Mouse (Mus musculus) liver, postnatal 0 days (tissue): Measurements from ENCODE around the gene Rdh5. TPM values are rescaled to one million over a fixed set of nuclear protein-coding genes. Genes with fewer than 3 reads are reported as not detected.

ENCODE experiments used
- ATAC-seq: fragments of 200-750 bp; cut with Nextera tagmentation; 2 replicates; pipeline ENCODE4 v1.8.0; 2017; ENCODE audit warnings: mild to moderate bottlenecking, moderate library complexity
- DNase-seq: peaks from one replicate; pipeline ENCODE4 v3.0.0-alpha.2; 2016
- H3K27ac ChIP-seq: fragments of 300-500 bp; sonication (generic); 2 replicates; pipeline ENCODE4 v1.5.1; 2014; ENCODE audit warnings: antibody characterized with exemption, moderate library complexity, mild to moderate bottlenecking, low read depth
- H3K27me3 ChIP-seq: fragments of 300-500 bp; sonication (generic); 2 replicates; pipeline ENCODE4 v1.6.1; 2014; ENCODE audit warnings: low read length, control low read depth, mixed read lengths; ENCODE audit not compliant: insufficient read depth
- H3K36me3 ChIP-seq: fragments of 300-500 bp; sonication (generic); replicated peaks from 2 replicates; pipeline ENCODE4 v1.6.1; 2014; ENCODE audit warnings: mild to moderate bottlenecking, control low read depth, low read length, moderate library complexity, mixed read lengths; ENCODE audit not compliant: insufficient read depth
- H3K4me1 ChIP-seq: fragments of 300-500 bp; sonication (generic); 2 replicates; pipeline ENCODE4 v1.6.1; 2014; ENCODE audit warnings: antibody characterized with exemption, mild to moderate bottlenecking, control low read depth; ENCODE audit not compliant: insufficient read depth
- H3K4me2 ChIP-seq: fragments of 300-500 bp; sonication (generic); 2 replicates; pipeline ENCODE4 v1.6.1; 2014; ENCODE audit warnings: low read depth, mild to moderate bottlenecking, low read length, moderate library complexity, mixed read lengths
- H3K4me3 ChIP-seq: fragments of 300-500 bp; sonication (generic); 2 replicates; pipeline ENCODE4 v1.5.1; 2014; ENCODE audit warnings: low read depth, low read length
- H3K9ac ChIP-seq: fragments of 300-500 bp; sonication (generic); replicated peaks from 2 replicates; pipeline ENCODE4 v1.6.1; 2014; ENCODE audit warnings: mild to moderate bottlenecking, moderate library complexity
- H3K9me3 ChIP-seq: fragments of 300-500 bp; sonication (generic); 2 replicates; pipeline ENCODE4 v1.6.1; 2016; ENCODE audit warnings: mild to moderate bottlenecking, control low read depth, low read length, mixed read lengths
- CTCF ChIP-seq: sonication (generic); IDR thresholded peaks from 2 replicates; pipeline ENCODE4 v1.5.1; 2016; ENCODE audit warnings: antibody characterized with exemption, low read depth
- EP300 ChIP-seq: IDR thresholded peaks from 2 replicates; pipeline ENCODE4 v1.6.1; 2016; ENCODE audit warnings: antibody characterized with exemption, low read depth, mild to moderate bottlenecking
- WGBS: fragments of 180-500 bp; shearing (Covaris S2); extraction: QIAGEN DNeasy Blood & Tissue Kit; methylation state at CpG from one replicate; pipeline ENCODE4 v1.1.7; 2014; ENCODE audit not compliant: insufficient replicate concordance; 5-methylcytosine and 5-hydroxymethylcytosine counted together
- polyA plus RNA-seq: library from polyadenylated mRNA; unstranded; fragments of >200 nt; fragmentation: Nextera tagmentation; extraction: Ambion mirVana; gene quantifications from 2 replicates; pipeline ENCODE4 v1.2.1, GENCODE M21; 2015

The Rdh5 gene
- polyA plus RNA-seq, 1 experiment from 2014 or later: 63.1 TPM

- 14% methylated on average over 1 of the region's 1 CpGs for WGBS
- no peaks in the 10 kb centered on the region for H3K9me3 ChIP-seq
Measured at GRCm38 (mm10) chr10:128896807-128897206, 25.9 kb downstream of the Rdh5 start.

GRCm38 (mm10) chr10:128895952-128896693, 26.6 kb downstream of the Rdh5 start:
- Histone ChIP-seq H3K4me3 (no peak overlapping the region), H3K4me1 (peaks cover 8% of the 10 kb centered on the region), H3K27me3 (peaks cover 47% of the 10 kb centered on the region), H3K36me3 (no peaks in the 10 kb centered on the region), H3K27ac (no peak overlapping the region), H3K4me2 (peak overlapping the region; percentile 39), H3K9me3 (no peaks in the 10 kb centered on the region), H3K9ac (no peak overlapping the region; the same call in 1 of the 2 replicates)
- TF ChIP-seq CTCF: no peak
- TF ChIP-seq EP300: no peak
- WGBS: 5% methylated on average over 17 of the region's 17 CpGs
- ATAC-seq (peak; percentile 18; the same call in 1 of the 2 replicates), DNase-seq (no peak)

More at GRCm38 (mm10) chr10:128896807-128897206, 25.9 kb downstream of the Rdh5 start:
- no peak for TF ChIP-seq CTCF
- TF ChIP-seq EP300: no peak
- ATAC-seq (no peak), DNase-seq (no peak)
- Histone ChIP-seq H3K4me3 (no peak overlapping the region), H3K27ac (no peak overlapping the region), H3K4me1 (peaks cover 8% of the 10 kb centered on the region; the same call in 1 of the 2 replicates), H3K4me2 (no peak overlapping the region), H3K36me3 (no peaks in the 10 kb centered on the region), H3K27me3 (peaks cover 46% of the 10 kb centered on the region), H3K9ac (no peak overlapping the region)

GRCm38 (mm10) chr10:128895437-128895836, 27.3 kb downstream of the Rdh5 start:
- Histone ChIP-seq H3K4me1 (peaks cover 14% of the 10 kb centered on the region), H3K4me3 (no peak overlapping the region), H3K27me3 (peaks cover 53% of the 10 kb centered on the region), H3K27ac (no peak overlapping the region), H3K9me3 (no peaks in the 10 kb centered on the region), H3K4me2 (peak overlapping the region; percentile 39), H3K36me3 (no peaks in the 10 kb centered on the region), H3K9ac (no peak overlapping the region)
- WGBS: 0% methylated on average over 9 of the region's 9 CpGs
- ATAC-seq: peak; percentile 66
- TF ChIP-seq CTCF (peak; percentile 85), EP300 (no peak)
- peak; percentile 68 for DNase-seq

GRCm38 (mm10) chr10:128892246-128892645, 30.4 kb downstream of the Rdh5 start:
- DNase-seq (no peak), ATAC-seq (no peak)
- Histone ChIP-seq H3K9ac (no peak overlapping the region), H3K27me3 (peaks cover 57% of the 10 kb centered on the region), H3K4me1 (peaks cover 20% of the 10 kb centered on the region), H3K9me3 (no peaks in the 10 kb centered on the region), H3K4me3 (peak overlapping the region; percentile 44), H3K27ac (no peak overlapping the region), H3K4me2 (peak overlapping the region; percentile 71), H3K36me3 (no peaks in the 10 kb centered on the region)
- WGBS: 6% methylated on average over 9 of the region's 9 CpGs
- no peak for TF ChIP-seq EP300
- TF ChIP-seq CTCF: no peak

- Histone ChIP-seq H3K4me3 (peak within 1 kb of the TSS; percentile 44), H3K4me1 (peaks cover 20% of the 10 kb centered on the region), H3K9me3 (no peaks in the 10 kb centered on the region), H3K36me3 (no peaks in the 10 kb centered on the region), H3K27me3 (peaks cover 50% of the 10 kb centered on the region), H3K4me2 (peak within 1 kb of the TSS; percentile 71), H3K9ac (peak within 1 kb of the TSS; percentile 39), H3K27ac (no peak within 1 kb of the TSS)
- DNase-seq (peak; percentile 42), ATAC-seq (peak; percentile 17)
- TF ChIP-seq CTCF: no peak
- TF ChIP-seq EP300: no peak
- under 1% methylated on average over 62 of the region's 89 CpGs for WGBS
Measured at GRCm38 (mm10) chr10:128891296-128892094, 31.2 kb downstream of the Rdh5 start, which contains the start of gene Gdf11. Gene Gdf11, minus strand, starts transcription at chr10:128891718.
